Mouse (Mus musculus) activated CD4-positive, CD25-positive, alpha-beta regulatory T cell, adult 4 months (primary cell): ENCODE measurements at regions not wholly inside any gene's neighbourhood (a gene's known extent, or its start where the extent isn't known, plus 50 kb on each side); places are given as distances from the start of the nearest gene placed in this dataset.

Source experiments
- ATAC-seq: one replicate; pipeline ENCODE4 v1.8.0; 2017

GRCm38 (mm10) chr10:99599142-99600120 is 160.0 kb downstream of the Csl start:
- ATAC-seq: peak; percentile 79

GRCm38 (mm10) chr10:99602331-99602730 is 157.1 kb downstream of the Csl start:
- no peak for ATAC-seq

- ATAC-seq: no peak
These were observed 155.3 kb downstream of the Csl start for GRCm38 (mm10) chr10:99604172-99604571.

- ATAC-seq: no peak
These were observed 151.0 kb downstream of the Csl start for GRCm38 (mm10) chr10:99608477-99608876.

GRCm38 (mm10) chr10:99609420-99609819 is 150.0 kb downstream of the Csl start:
- ATAC-seq: no peak

GRCm38 (mm10) chr10:99610890-99611289 is 148.6 kb downstream of the Csl start:
- no peak for ATAC-seq

GRCm38 (mm10) chr10:99614392-99615249 is 144.8 kb downstream of the Csl start:
- no peak for ATAC-seq

GRCm38 (mm10) chr10:99615371-99615770 is 144.1 kb downstream of the Csl start:
- ATAC-seq: no peak

- peak; percentile 88 for ATAC-seq
These were observed 143.7 kb downstream of the Csl start for GRCm38 (mm10) chr10:99615779-99616178.

GRCm38 (mm10) chr10:99617623-99618022 is 141.8 kb downstream of the Csl start:
- no peak for ATAC-seq

- ATAC-seq: peak; percentile 69
These were observed 139.9 kb downstream of the Csl start for GRCm38 (mm10) chr10:99619421-99620151.

GRCm38 (mm10) chr10:99620489-99620888 is 139.0 kb downstream of the Csl start:
- no peak for ATAC-seq

GRCm38 (mm10) chr10:99627355-99627754 is 132.1 kb downstream of the Csl start:
- ATAC-seq: no peak

GRCm38 (mm10) chr10:99632250-99632985 is 127.0 kb downstream of the Csl start:
- ATAC-seq: no peak

GRCm38 (mm10) chr10:99635796-99636195 is 123.7 kb downstream of the Csl start:
- no peak for ATAC-seq

GRCm38 (mm10) chr10:99639022-99639421 is 120.4 kb downstream of the Csl start:
- ATAC-seq: no peak

- ATAC-seq: no peak
These were observed 120.0 kb downstream of the Csl start for GRCm38 (mm10) chr10:99639469-99639868.

GRCm38 (mm10) chr10:99641784-99642183 is 117.7 kb downstream of the Csl start:
- ATAC-seq: no peak

GRCm38 (mm10) chr10:99642201-99642827 is 117.1 kb downstream of the Csl start:
- no peak for ATAC-seq

GRCm38 (mm10) chr10:99644981-99645380 is 114.5 kb downstream of the Csl start:
- no peak for ATAC-seq

GRCm38 (mm10) chr10:99652011-99652410 is 107.4 kb downstream of the Csl start:
- no peak for ATAC-seq
